Mouse (Mus musculus) E14TG2a.4 (cell line): ENCODE data around the gene Sumf1.

Experiments used
- H3K27me3 ChIP-seq: 2 replicates; pipeline ENCODE4 v1.6.1; 2014; ENCODE audit warnings: low read length, control low read depth; ENCODE audit not compliant: insufficient read depth
- H3K36me3 ChIP-seq: 2 replicates; pipeline ENCODE4 v1.6.1; 2014; ENCODE audit warnings: low read length, control low read depth; ENCODE audit not compliant: insufficient read depth
- H3K4me1 ChIP-seq: replicated peaks from 2 replicates; pipeline ENCODE4 v1.6.1; 2014; ENCODE audit warnings: low read depth, low read length, control low read depth
- H3K4me3 ChIP-seq: replicated peaks from 2 replicates; pipeline ENCODE4 v1.5.1; 2014; ENCODE audit warnings: mild to moderate bottlenecking, low read length
- H3K9me3 ChIP-seq: 2 replicates; pipeline ENCODE4 v1.6.1; 2014; ENCODE audit warnings: low read length, control low read depth
- CTCF ChIP-seq: conservative IDR thresholded peaks from 2 replicates; pipeline ENCODE4 v1.5.1; 2014; ENCODE audit warnings: low read length
- NANOG ChIP-seq: IDR thresholded peaks from 2 replicates; pipeline ENCODE4 v1.6.1; 2014; ENCODE audit warnings: borderline replicate concordance, low read length, mixed read lengths
- POU5F1 ChIP-seq: IDR thresholded peaks from 2 replicates; pipeline ENCODE4 v1.6.1; 2014; ENCODE audit warnings: low read length, borderline replicate concordance

Sumf1 gene

DNA sequence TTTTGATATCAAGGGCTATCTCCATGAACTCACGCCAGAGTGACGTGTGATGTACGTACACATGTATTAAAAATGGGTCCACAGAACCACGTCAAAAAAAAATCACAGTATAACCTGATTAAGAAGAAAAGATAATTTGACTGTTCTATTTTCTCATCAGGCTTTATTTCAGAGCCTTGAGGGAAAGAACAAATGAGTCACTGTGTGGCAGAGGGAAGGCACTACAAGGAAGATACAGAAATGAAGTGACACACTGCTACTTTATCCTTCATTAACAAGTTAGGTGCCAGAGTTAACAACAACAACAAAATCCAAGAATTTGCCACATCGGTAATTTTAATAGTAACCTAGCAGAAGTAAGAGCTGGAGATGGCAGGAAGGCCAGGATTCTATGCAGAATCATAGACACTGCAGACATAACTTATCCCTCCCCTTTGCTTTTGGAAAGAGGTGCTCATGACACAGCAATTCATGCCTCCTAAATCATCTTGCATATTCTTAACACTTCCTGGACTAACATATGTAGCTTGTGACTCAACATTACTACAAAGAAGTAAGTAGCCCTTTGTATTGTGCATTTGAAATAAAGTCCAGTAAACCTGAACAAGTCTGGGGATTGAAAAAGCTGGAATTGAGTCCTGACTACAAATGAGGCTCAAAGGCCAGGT is 53.0 kb downstream of the Sumf1 start:
- no peaks in the 10 kb centered on the region for H3K27me3 ChIP-seq
- no peaks in the 10 kb centered on the region for H3K4me1 ChIP-seq
- TF ChIP-seq CTCF (no peak), NANOG (no peak), POU5F1 (no peak)
- H3K36me3 ChIP-seq, result peaks cover 5% of the 10 kb centered on the region; the same call in 1 of the 2 replicates
- no peak overlapping the region for H3K4me3 ChIP-seq
- H3K9me3 ChIP-seq, result no peaks in the 10 kb centered on the region

GRCm38 (mm10) chr6:108130718-108131117 is 54.7 kb downstream of the Sumf1 start:
- H3K36me3 ChIP-seq, result no peaks in the 10 kb centered on the region
- H3K27me3 ChIP-seq, result no peaks in the 10 kb centered on the region
- H3K9me3 ChIP-seq, result no peaks in the 10 kb centered on the region
- no peak for TF ChIP-seq CTCF
- no peaks in the 10 kb centered on the region for H3K4me1 ChIP-seq
- H3K4me3 ChIP-seq, result no peak overlapping the region

GRCm38 (mm10) chr6:108126631-108127030 is 58.8 kb downstream of the Sumf1 start:
- no peaks in the 10 kb centered on the region for H3K4me1 ChIP-seq
- no peaks in the 10 kb centered on the region for H3K36me3 ChIP-seq
- no peaks in the 10 kb centered on the region for H3K27me3 ChIP-seq
- H3K9me3 ChIP-seq, result no peaks in the 10 kb centered on the region
- TF ChIP-seq NANOG (no peak), POU5F1 (no peak), CTCF (no peak)
- H3K4me3 ChIP-seq, result no peak overlapping the region

DNA sequence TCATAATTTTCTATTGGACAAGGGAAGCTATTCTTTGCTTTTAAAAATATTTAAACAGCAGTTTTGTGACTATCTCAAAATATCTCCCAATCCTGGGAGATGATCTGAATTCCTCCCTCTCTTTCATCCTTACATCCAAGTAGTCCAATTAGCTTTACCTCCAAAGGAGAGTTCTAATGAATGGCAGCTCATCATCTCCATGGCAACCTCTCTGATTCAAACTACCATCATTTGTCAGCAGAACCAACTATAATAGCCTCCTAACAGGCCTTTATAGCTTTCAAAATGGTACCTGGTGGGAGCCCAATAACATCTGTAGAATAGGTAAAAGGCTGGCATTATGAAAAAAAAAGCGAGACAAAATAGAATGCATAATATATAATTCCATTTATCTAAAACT is 59.9 kb downstream of the Sumf1 start:
- H3K27me3 ChIP-seq, result no peaks in the 10 kb centered on the region
- no peaks in the 10 kb centered on the region for H3K4me1 ChIP-seq
- TF ChIP-seq POU5F1 (no peak), CTCF (no peak), NANOG (no peak)
- no peaks in the 10 kb centered on the region for H3K36me3 ChIP-seq
- no peaks in the 10 kb centered on the region for H3K9me3 ChIP-seq
- no peak overlapping the region for H3K4me3 ChIP-seq

- Histone ChIP-seq H3K4me1 (no peaks in the 10 kb centered on the region), H3K4me3 (no peak overlapping the region), H3K36me3 (peaks cover 2% of the 10 kb centered on the region; the same call in 1 of the 2 replicates), H3K27me3 (no peaks in the 10 kb centered on the region), H3K9me3 (no peaks in the 10 kb centered on the region)
- TF ChIP-seq NANOG (no peak), POU5F1 (no peak), CTCF (no peak)
Measured at GRCm38 (mm10) chr6:108117881-108118280, 67.5 kb downstream of the Sumf1 start.

DNA sequence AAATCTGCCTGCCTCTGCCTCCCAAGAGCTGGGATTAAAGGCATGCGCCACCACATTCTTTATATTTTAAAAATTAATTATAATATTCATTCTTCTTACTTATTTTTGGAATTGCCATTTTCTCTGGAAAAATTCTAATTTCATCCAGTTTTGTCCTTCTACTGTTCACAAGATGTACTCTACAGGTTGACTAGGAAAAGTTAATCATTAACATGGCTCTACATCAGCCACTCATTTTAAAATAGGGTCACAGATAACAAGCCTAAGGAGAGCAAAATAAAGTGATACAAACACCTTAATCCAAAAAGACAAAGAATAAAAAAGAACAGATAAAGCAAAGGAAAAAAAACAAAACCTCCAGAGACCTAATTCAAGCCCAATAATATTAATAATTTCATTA is 70.4 kb downstream of the Sumf1 start:
- H3K27me3 ChIP-seq, result no peaks in the 10 kb centered on the region

DNA sequence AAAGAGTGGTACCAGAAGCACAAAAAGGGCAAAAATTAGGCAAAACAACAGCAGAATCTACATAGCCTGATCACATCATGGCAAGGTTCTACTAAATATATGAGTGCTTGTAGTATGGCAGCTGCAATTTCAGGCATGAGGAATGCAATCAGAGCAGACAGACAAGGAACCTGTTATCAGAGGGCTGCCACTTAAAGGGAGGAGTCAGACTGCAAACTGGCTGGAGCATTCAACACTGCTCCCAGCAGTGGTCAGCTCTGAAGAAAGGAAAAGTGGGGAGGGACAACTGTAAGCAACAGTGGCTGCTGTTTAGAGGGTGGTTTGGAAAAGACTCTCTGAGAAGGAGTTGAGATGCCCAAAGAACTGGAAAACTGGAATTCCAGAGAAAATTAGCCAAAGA is 73.7 kb downstream of the Sumf1 start:
- Histone ChIP-seq H3K27me3 (no peaks in the 10 kb centered on the region), H3K9me3 (no peaks in the 10 kb centered on the region), H3K36me3 (no peaks in the 10 kb centered on the region), H3K4me3 (no peak overlapping the region), H3K4me1 (peaks cover 58% of the 10 kb centered on the region)
- TF ChIP-seq POU5F1, result no peak

More for the DNA sequence above, 70.4 kb downstream of the Sumf1 start:
- TF ChIP-seq CTCF (no peak), NANOG (no peak), POU5F1 (no peak)
- Histone ChIP-seq H3K9me3 (no peaks in the 10 kb centered on the region), H3K4me1 (peaks cover 27% of the 10 kb centered on the region), H3K4me3 (no peak overlapping the region), H3K36me3 (peaks cover 2% of the 10 kb centered on the region; the same call in 1 of the 2 replicates)

- Histone ChIP-seq H3K4me1 (peaks cover 66% of the 10 kb centered on the region), H3K27me3 (no peaks in the 10 kb centered on the region), H3K4me3 (no peak overlapping the region), H3K9me3 (no peaks in the 10 kb centered on the region), H3K36me3 (peaks cover 2% of the 10 kb centered on the region; the same call in 1 of the 2 replicates)
- TF ChIP-seq POU5F1, result no peak
- TF ChIP-seq NANOG, result peak; percentile 45; the same call in 1 of the 2 replicates
Measured at GRCm38 (mm10) chr6:108110336-108110735, 75.0 kb downstream of the Sumf1 start.

- TF ChIP-seq NANOG (0 out of 2 replicates have a peak, but pooled peaks have one; percentile 14), CTCF (no peak)
- H3K4me1 ChIP-seq, result peaks cover 74% of the 10 kb centered on the region
- H3K36me3 ChIP-seq, result peaks cover 4% of the 10 kb centered on the region; the same call in 1 of the 2 replicates
- no peaks in the 10 kb centered on the region for H3K27me3 ChIP-seq
- H3K9me3 ChIP-seq, result no peaks in the 10 kb centered on the region
- H3K4me3 ChIP-seq, result no peak overlapping the region; the same call in 1 of the 2 replicates
Measured at GRCm38 (mm10) chr6:108107376-108107775, 78.0 kb downstream of the Sumf1 start.
